Mouse (Mus musculus) kidney, adult 2 months (tissue): ENCODE results near the gene Atp13a1. TPM values are rescaled to one million over a fixed set of nuclear protein-coding genes. Genes with fewer than 3 reads are reported as not detected.

Experiments used
- DNase-seq: peaks from one replicate; pipeline ENCODE4 v3.0.0; 2021
- H3K27ac ChIP-seq: fragments of 200-500 bp; 2 replicates; pipeline ENCODE4 v1.5.1; 2012; ENCODE audit warnings: low read depth, low read length, control low read depth, inconsistent platforms; ENCODE audit not compliant: insufficient read depth
- H3K27me3 ChIP-seq: fragments of 200-500 bp; replicated peaks from 2 replicates; pipeline ENCODE4 v1.6.1; 2012; ENCODE audit warnings: mild to moderate bottlenecking, moderate library complexity, low read length, inconsistent platforms; ENCODE audit not compliant: control insufficient read depth, insufficient read depth
- H3K36me3 ChIP-seq: fragments of 200-500 bp; 2 replicates; pipeline ENCODE4 v1.6.1; 2012; ENCODE audit warnings: mild to moderate bottlenecking, moderate library complexity, low read length, inconsistent platforms; ENCODE audit not compliant: control insufficient read depth, insufficient read depth
- H3K4me1 ChIP-seq: fragments of 200-500 bp; 2 replicates; pipeline ENCODE4 v1.6.1; 2011; ENCODE audit warnings: low read length; ENCODE audit not compliant: control insufficient read depth, insufficient read depth
- H3K4me3 ChIP-seq: fragments of 200-500 bp; 2 replicates; pipeline ENCODE4 v1.5.1; 2011; ENCODE audit warnings: mild to moderate bottlenecking, low read depth, low read length, control low read depth; ENCODE audit not compliant: insufficient read depth
- CTCF ChIP-seq: fragments of 200-500 bp; conservative IDR thresholded peaks from 2 replicates; pipeline ENCODE4 v1.5.1; 2011; ENCODE audit warnings: low read depth, mild to moderate bottlenecking, control low read depth, low read length, moderate library complexity, mixed read lengths; ENCODE audit not compliant: insufficient read depth, insufficient read length
- POLR2A ChIP-seq: fragments of 200-500 bp; IDR thresholded peaks from one replicate; pipeline ENCODE4 v1.6.1; 2011; ENCODE audit warnings: low read depth, low read length, control low read depth
- WGBS: fragments of 180-500 bp; shearing (Covaris S2); methylation state at CpG from one replicate; pipeline ENCODE4 v1.1.7; 2018; 5-methylcytosine and 5-hydroxymethylcytosine counted together
- polyA plus RNA-seq: library from polyadenylated mRNA; depleted of rRNA; stranded (reverse); fragments of >200 nt; gene quantifications from 2 replicates; pipeline ENCODE4 v1.2.3, GENCODE M21; 2012

The Atp13a1 gene
- polyA plus RNA-seq, 1 experiment: 59.9 TPM

DNA sequence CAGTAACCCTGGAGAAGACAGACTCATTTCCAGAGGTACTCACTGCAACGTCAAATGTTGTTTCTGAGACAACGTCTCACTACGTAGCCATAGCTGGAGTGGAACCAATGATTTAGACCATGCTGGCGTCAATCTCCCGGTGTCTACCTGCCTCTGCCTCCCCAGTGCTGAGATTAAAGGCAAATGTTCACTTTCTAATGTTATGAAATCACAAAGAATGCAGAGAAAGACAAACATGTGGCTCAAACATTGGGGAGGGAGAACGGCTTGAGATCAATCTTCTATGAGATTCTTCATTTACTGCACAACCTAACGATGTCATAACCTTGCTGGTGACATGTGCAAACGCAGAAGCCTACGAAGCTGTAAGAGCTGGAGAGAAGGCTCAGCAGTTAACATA lies 19.7 kb upstream of the Atp13a1 start:
- H3K4me1 ChIP-seq: no peaks in the 10 kb centered on the region
- no peak overlapping the region for H3K4me3 ChIP-seq
- H3K36me3 ChIP-seq: peaks cover 11% of the 10 kb centered on the region
- WGBS: 76% methylated on average over 9 of the region's 9 CpGs
- no peak for DNase-seq
- TF ChIP-seq POLR2A (no peak), CTCF (no peak)
- H3K27ac ChIP-seq: no peak overlapping the region
- H3K27me3 ChIP-seq: no peaks in the 10 kb centered on the region

DNA sequence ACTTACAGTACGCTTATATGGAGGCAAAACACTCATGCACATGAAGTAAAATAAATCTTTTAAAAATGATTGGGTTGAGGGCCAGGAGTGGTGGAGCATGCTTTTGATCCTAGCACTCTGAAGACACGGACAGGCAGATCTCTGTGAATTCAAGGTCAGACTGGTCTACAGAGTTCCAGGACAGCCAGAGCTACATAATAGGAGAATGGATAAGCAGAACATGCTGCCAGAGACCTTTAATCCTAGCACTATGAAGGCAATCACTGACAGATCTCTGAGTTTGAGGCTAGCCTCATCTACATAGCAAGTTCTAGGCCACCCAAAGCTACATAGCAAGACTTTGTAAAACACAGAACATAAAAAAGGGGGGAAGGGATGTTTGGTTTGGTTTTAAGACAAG lies 18.9 kb upstream of the Atp13a1 start:
- Histone ChIP-seq H3K27ac (no peak overlapping the region), H3K4me1 (no peaks in the 10 kb centered on the region), H3K27me3 (no peaks in the 10 kb centered on the region), H3K36me3 (peaks cover 4% of the 10 kb centered on the region), H3K4me3 (no peak overlapping the region)
- DNase-seq: no peak
- 74% methylated on average over 2 of the region's 2 CpGs for WGBS
- TF ChIP-seq POLR2A (no peak), CTCF (no peak)

DNA sequence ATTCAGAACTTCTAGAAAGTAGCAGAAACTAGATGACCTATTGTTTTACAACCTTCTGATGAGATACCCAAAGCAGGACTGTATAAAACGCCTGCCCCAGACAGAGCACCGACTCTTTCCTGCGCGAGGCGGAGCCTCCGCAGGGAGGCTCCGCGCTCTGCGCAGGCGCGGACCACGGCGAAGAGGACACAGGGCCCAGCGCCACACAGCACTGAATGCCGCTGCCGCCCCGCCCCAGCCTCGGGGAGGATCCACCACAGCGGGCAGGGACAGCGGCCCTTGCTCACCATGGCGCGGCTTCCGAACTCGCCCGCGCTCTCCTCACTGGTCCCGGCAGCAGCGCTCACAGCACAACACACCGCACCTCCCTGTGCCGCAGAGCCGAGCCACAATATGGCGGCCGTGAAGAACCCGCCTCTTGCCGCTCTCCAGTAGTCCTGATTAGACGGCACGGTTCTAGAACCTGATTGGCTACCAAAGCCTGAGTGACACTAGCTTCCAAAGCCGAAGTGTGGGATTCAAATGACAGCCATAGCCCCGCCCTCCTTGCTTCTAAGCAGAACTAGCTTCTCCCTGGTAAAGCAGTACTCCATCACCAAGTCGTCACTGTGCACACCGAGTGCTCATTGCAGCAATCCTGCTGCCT lies 16.3 kb upstream of the Atp13a1 start, which contains the start of gene Gm20422:
Gene Gm20422, minus strand, starts transcription at position 384 of the 646 bp plus-strand sequence.
- peak; percentile 97 for DNase-seq
- no peaks in the 10 kb centered on the region for H3K27me3 ChIP-seq
- no peaks in the 10 kb centered on the region for H3K4me1 ChIP-seq
- WGBS: under 1% methylated on average over 41 of the region's 41 CpGs
- H3K4me3 ChIP-seq: peak within 1 kb of the TSS; percentile 95
- no peaks in the 10 kb centered on the region for H3K36me3 ChIP-seq
- H3K27ac ChIP-seq: peak within 1 kb of the TSS; percentile 100
- TF ChIP-seq POLR2A: peak; percentile 68
- TF ChIP-seq CTCF: no peak

DNA sequence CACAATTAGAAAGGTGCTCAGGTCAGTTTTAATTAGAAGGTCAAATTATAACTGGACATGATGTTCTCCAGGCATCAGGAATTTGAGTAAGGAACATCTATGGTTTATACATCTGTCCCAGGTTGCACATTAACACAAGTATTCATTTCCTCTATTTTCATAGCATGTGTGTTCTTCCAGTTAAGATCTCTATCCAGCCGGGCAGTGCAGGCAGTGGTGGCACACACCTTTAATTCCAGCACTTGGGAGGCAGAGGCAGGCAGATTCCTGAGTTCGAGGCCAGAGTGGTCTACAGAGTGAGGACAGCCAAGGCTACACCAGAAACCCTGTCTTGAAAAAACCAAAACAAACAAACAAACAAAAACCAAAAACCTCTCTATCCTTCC lies 15.8 kb upstream of the Atp13a1 start:
- H3K27ac ChIP-seq: no peak overlapping the region

DNA sequence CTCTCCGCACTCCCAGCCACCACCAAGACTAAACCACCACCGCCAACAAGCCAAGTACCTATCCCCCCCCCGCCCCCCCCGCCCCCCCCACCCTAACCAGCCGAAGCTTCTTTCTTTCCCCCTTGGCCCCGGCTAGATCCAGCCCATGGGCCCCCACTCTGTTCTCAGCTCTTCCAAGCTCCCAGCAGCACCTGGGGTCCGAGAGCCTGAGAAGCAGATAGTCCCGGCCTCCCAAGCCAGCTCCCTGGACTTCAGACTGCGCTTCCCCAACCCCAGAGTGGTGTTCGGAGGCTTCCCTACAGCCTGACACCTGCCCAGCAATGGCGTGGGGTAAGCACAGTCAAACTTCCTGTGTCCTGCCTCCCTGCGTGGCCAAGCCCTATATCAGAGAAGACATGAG lies 13.9 kb upstream of the Atp13a1 start:
- no peaks in the 10 kb centered on the region for H3K4me1 ChIP-seq
- 62% methylated on average over 12 of the region's 12 CpGs for WGBS
- H3K27ac ChIP-seq: no peak overlapping the region
- TF ChIP-seq POLR2A (no peak), CTCF (no peak)
- no peaks in the 10 kb centered on the region for H3K36me3 ChIP-seq
- no peak for DNase-seq
- no peak overlapping the region for H3K4me3 ChIP-seq
- no peaks in the 10 kb centered on the region for H3K27me3 ChIP-seq

More for the DNA sequence above, 15.8 kb upstream of the Atp13a1 start:
- no peaks in the 10 kb centered on the region for H3K27me3 ChIP-seq
- no peak for TF ChIP-seq CTCF
- no peak for TF ChIP-seq POLR2A
- H3K4me1 ChIP-seq: no peaks in the 10 kb centered on the region
- DNase-seq: no peak
- no peaks in the 10 kb centered on the region for H3K36me3 ChIP-seq
- H3K4me3 ChIP-seq: no peak overlapping the region
- WGBS: 46% methylated on average over 2 of the region's 2 CpGs

DNA sequence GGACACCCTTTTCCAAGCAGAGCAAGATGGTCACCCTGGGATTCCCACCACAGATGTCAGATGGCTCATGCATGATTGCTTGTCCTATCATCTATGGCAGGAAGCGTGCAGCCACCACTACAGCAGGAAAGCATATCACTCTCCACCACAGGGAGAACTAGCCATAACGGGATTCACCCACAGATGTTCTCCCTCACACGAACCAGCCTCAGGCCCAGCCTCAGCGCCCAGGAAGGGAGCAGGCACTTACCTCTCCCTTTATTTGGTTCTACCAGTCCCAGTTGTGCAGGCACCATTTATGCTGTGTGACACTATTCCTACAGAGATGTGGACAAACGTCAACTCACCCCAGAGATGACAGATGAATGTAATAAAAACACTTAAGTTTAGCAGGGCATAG lies 1.9 kb upstream of the Atp13a1 start:
- no peak overlapping the region for H3K27ac ChIP-seq
- no peaks in the 10 kb centered on the region for H3K27me3 ChIP-seq
- H3K4me1 ChIP-seq: peaks cover 7% of the 10 kb centered on the region; the same call in 1 of the 2 replicates
- H3K4me3 ChIP-seq: no peak overlapping the region
- H3K36me3 ChIP-seq: no peaks in the 10 kb centered on the region
- DNase-seq: no peak
- WGBS: 87% methylated on average over 5 of the region's 5 CpGs
- no peak for TF ChIP-seq POLR2A
- no peak for TF ChIP-seq CTCF

DNA sequence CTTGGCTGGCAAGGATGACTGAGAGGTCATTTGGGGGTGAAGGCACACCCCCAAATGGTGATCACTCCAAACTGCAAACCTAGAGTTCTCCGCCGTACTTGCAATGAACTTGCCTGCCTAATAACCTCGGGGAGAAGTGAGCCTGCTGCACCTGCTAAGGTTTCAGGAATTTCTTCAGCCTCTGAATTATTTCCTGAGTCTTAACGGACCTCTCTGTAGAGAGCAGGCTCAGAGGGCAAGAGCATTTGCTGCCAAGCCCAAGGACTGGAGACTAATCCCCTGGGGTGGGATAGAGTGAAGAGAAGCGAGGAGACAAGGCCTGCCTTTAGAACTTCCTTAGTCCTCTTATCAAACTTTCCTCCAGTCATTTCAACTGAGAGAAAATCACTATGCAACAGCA lies 1.2 kb upstream of the Atp13a1 start:
- H3K4me3 ChIP-seq: no peak overlapping the region
- no peaks in the 10 kb centered on the region for H3K27me3 ChIP-seq
- no peak overlapping the region; the same call in 1 of the 2 replicates for H3K27ac ChIP-seq
- TF ChIP-seq CTCF (no peak), POLR2A (no peak)
- WGBS: 47% methylated on average over 5 of the region's 5 CpGs
- H3K4me1 ChIP-seq: peaks cover 7% of the 10 kb centered on the region; the same call in 1 of the 2 replicates
- no peaks in the 10 kb centered on the region for H3K36me3 ChIP-seq
- peak; percentile 15 for DNase-seq
